Mouse (Mus musculus) embryonic facial prominence, embryonic 13.5 days (tissue): ENCODE measurements at regions not wholly inside any gene's neighbourhood (a gene's known extent, or its start where the extent isn't known, plus 50 kb on each side); places are given as distances from the start of the nearest gene placed in this dataset.

Experiments used
- ATAC-seq: fragments of 200-750 bp; cut with Nextera tagmentation; 2 replicates; pipeline ENCODE4 v1.8.0; 2017; ENCODE audit warnings: low read depth; ENCODE audit not compliant: insufficient number of reproducible peaks, insufficient read depth, low FRiP score, low TSS enrichment
- H3K27ac ChIP-seq: fragments of 300-500 bp; sonication (generic); 2 replicates; pipeline ENCODE4 v1.5.1; 2015; ENCODE audit warnings: moderate library complexity, mild to moderate bottlenecking, inconsistent platforms
- H3K27me3 ChIP-seq: fragments of 300-500 bp; sonication (generic); 2 replicates; pipeline ENCODE4 v1.6.1; 2015; ENCODE audit warnings: mild to moderate bottlenecking, inconsistent platforms
- H3K36me3 ChIP-seq: fragments of 300-500 bp; sonication (generic); 2 replicates; pipeline ENCODE4 v1.6.1; 2015; ENCODE audit warnings: mild to moderate bottlenecking, inconsistent platforms
- H3K4me1 ChIP-seq: fragments of 300-500 bp; sonication (generic); 2 replicates; pipeline ENCODE4 v1.6.1; 2015; ENCODE audit warnings: inconsistent platforms
- H3K4me2 ChIP-seq: fragments of 300-500 bp; sonication (generic); 2 replicates; pipeline ENCODE4 v1.6.1; 2015; ENCODE audit warnings: moderate library complexity, mild to moderate bottlenecking, inconsistent platforms
- H3K4me3 ChIP-seq: fragments of 300-500 bp; sonication (generic); 2 replicates; pipeline ENCODE4 v1.5.1; 2015; ENCODE audit warnings: mild to moderate bottlenecking, inconsistent platforms
- H3K9ac ChIP-seq: fragments of 300-500 bp; sonication (generic); 2 replicates; pipeline ENCODE4 v1.6.1; 2015; ENCODE audit warnings: mild to moderate bottlenecking, inconsistent platforms
- H3K9me3 ChIP-seq: fragments of 300-500 bp; sonication (generic); 2 replicates; pipeline ENCODE4 v1.6.1; 2016; ENCODE audit warnings: inconsistent platforms
- WGBS: fragments of 180-500 bp; shearing (Covaris S2); methylation state at CpG from one replicate; pipeline ENCODE4 v1.1.7; 2015; ENCODE audit warnings: mixed read lengths; 5-methylcytosine and 5-hydroxymethylcytosine counted together

DNA sequence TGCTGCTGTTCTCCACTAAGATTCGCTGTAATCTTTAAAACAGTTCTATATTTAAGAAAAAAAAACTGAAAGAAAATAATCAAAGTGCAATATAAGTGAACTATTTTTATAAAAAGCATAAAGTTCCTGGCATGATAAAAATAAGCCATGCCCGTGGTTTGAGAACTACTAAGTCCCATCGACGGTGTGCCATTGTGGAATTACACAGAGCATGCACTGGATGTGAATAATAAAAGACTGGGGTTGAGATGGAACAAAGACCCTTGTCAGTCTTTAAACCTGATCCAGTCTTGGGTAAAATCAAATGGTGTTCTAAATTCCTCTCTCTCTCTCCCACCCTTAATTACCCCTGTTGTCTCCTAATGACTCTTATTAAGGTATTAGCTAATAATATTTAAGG lies 137.7 kb upstream of the Gpc5 start:
- H3K36me3 ChIP-seq, result no peaks in the 10 kb centered on the region
- no peak overlapping the region for H3K27ac ChIP-seq
- H3K4me1 ChIP-seq, result peaks cover 13% of the 10 kb centered on the region; the same call in 1 of the 2 replicates
- no peak overlapping the region for H3K4me2 ChIP-seq
- WGBS, result 35% methylated on average over 4 of the region's 4 CpGs
- no peak overlapping the region for H3K9ac ChIP-seq
- ATAC-seq, result no peak
- no peaks in the 10 kb centered on the region for H3K9me3 ChIP-seq
- H3K27me3 ChIP-seq, result no peaks in the 10 kb centered on the region
- no peak overlapping the region for H3K4me3 ChIP-seq

DNA sequence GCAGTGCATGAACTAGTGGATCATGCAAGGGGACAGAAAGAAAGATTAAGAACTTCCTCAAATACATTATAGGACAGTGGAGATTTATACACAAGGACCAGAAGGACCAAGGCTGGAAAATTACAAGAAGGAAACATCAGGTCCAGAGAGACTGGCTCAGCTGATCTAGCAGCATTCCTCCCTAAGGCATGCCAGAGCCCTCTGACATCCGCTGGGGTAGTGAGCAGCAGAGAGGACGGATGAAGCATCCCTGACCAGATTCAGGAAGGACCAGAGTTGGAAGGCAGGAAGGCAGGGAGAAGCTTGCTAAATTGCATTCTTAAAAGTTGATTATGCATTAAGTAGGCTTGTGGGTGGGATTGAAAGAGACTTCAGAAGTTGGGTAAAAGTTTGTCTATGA lies 136.4 kb upstream of the Gpc5 start:
- H3K9ac ChIP-seq, result no peak overlapping the region
- no peak overlapping the region for H3K4me2 ChIP-seq
- peaks cover 13% of the 10 kb centered on the region; the same call in 1 of the 2 replicates for H3K4me1 ChIP-seq
- H3K4me3 ChIP-seq, result no peak overlapping the region
- no peaks in the 10 kb centered on the region for H3K27me3 ChIP-seq
- H3K27ac ChIP-seq, result no peak overlapping the region
- H3K36me3 ChIP-seq, result no peaks in the 10 kb centered on the region
- WGBS, result 17% methylated on average over 2 of the region's 2 CpGs
- no peaks in the 10 kb centered on the region for H3K9me3 ChIP-seq
- ATAC-seq, result no peak

DNA sequence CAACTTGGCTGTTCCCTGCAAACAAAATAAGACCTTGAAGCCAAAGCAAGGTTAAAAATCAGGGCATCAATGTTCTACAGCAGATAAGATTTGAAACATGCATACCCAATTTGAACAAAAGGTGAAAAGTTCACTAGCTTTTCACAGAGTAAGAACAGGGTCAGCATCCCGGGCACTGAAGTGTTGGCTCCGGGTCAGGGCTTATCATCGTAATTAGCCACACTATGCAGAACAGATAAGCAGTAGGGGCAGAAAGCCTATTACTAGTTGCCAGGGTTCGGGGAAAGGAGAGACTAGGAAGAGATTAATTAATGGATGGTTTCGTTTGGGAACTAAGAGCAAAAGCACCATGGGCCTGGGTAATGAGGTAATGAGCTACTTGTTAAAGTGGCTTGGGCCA lies 131.7 kb upstream of the Gpc5 start:
- Histone ChIP-seq H3K9ac (no peak overlapping the region), H3K27ac (no peak overlapping the region), H3K4me3 (no peak overlapping the region), H3K4me1 (no peaks in the 10 kb centered on the region), H3K9me3 (no peaks in the 10 kb centered on the region), H3K27me3 (no peaks in the 10 kb centered on the region), H3K36me3 (no peaks in the 10 kb centered on the region), H3K4me2 (no peak overlapping the region)
- ATAC-seq, result no peak
- 28% methylated on average over 5 of the region's 5 CpGs for WGBS

DNA sequence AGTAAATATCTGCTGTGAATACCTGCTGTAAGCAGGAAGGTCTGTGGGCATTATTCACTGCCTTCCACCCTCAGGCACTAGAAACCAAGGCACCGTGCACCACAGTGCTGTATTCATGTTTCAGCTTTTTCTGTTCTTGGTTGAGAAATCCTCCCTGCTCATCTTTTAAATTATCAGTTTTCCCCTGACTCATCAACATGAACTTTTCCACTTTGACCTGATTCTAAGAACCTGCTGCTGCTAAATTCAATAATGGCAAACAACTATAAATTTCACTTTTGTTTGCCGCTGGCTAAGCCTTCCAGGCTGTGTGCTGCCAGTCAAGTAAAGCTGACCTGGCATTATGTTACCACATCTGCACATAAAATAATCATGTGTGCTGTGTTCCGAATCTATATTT lies 126.1 kb upstream of the Gpc5 start:
- no peaks in the 10 kb centered on the region for H3K27me3 ChIP-seq
- no peak overlapping the region for H3K9ac ChIP-seq
- H3K9me3 ChIP-seq, result no peaks in the 10 kb centered on the region
- H3K4me1 ChIP-seq, result no peaks in the 10 kb centered on the region
- no peaks in the 10 kb centered on the region for H3K36me3 ChIP-seq
- H3K4me2 ChIP-seq, result no peak overlapping the region
- no peak for ATAC-seq
- no peak overlapping the region for H3K4me3 ChIP-seq
- no peak overlapping the region for H3K27ac ChIP-seq
- 37% methylated on average over 3 of the region's 3 CpGs for WGBS

DNA sequence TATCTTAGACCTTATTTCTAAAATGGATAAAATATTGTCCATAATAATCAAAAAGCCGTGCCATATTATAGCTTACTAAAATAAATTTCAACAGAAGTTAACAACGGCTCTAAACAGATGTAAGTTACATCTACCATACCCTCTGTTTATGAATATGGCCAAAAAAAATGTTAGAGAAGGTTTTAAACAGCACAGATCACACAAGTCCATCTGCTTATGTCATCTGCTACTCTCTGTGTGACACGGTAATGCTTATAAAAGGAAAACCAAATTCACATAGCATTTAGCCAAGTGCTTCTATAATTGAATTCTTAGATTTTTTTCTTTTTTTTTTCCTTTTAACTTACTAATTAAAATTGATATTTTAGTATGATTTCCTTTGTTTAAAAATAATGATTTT lies 123.0 kb upstream of the Gpc5 start:
- no peaks in the 10 kb centered on the region for H3K9me3 ChIP-seq
- no peak overlapping the region for H3K9ac ChIP-seq
- H3K4me1 ChIP-seq, result no peaks in the 10 kb centered on the region
- no peaks in the 10 kb centered on the region for H3K36me3 ChIP-seq
- no peak overlapping the region for H3K4me2 ChIP-seq
- H3K4me3 ChIP-seq, result no peak overlapping the region
- H3K27me3 ChIP-seq, result no peaks in the 10 kb centered on the region
- H3K27ac ChIP-seq, result no peak overlapping the region
- 88% methylated on average over 3 of the region's 3 CpGs for WGBS
- no peak for ATAC-seq

DNA sequence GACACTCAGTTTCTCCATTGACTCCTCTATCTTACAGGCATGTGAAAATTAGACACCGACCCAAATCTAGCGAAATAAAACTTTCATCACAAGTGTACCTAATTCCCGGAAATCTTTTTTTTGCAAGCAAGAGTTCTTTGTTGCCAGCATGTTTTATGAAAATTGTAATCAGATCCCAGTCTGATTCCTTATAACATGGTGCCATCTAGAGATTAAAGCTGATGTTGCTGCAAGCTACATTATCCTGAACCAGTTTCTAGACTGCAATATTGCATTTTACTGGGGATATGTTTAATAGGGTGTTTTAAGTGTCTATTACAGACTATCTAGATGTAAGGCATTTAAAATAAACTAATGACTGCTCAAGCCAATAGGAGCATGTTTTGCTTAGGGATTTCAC lies 110.9 kb upstream of the Gpc5 start:
- Histone ChIP-seq H3K4me2 (no peak overlapping the region), H3K9me3 (no peaks in the 10 kb centered on the region), H3K9ac (no peak overlapping the region), H3K36me3 (no peaks in the 10 kb centered on the region), H3K27me3 (no peaks in the 10 kb centered on the region), H3K27ac (no peak overlapping the region), H3K4me1 (no peaks in the 10 kb centered on the region), H3K4me3 (no peak overlapping the region)
- ATAC-seq, result no peak
- 52% methylated on average over 3 of the region's 3 CpGs for WGBS

DNA sequence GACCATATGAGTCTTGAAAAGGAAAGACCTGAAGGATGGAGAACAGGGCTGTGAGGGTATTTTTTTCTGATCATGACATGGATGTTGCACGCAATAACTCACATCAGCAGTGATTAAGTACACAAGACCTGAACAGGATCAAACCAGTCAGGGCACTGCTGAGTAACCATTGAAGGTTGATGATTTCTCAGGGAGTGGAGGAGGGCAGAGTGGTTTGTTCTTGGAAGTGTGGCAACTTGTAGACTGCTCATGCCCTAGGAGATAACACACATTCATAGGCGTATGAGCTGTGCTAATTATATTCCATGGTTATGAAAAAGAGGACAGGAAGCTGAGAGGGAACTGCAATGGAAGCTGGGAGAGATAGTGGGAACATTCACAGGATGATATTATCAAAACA lies 88.8 kb upstream of the Gpc5 start:
- 86% methylated on average over 2 of the region's 2 CpGs for WGBS
- Histone ChIP-seq H3K9ac (no peak overlapping the region), H3K4me2 (no peak overlapping the region), H3K27ac (no peak overlapping the region), H3K4me1 (no peaks in the 10 kb centered on the region), H3K9me3 (no peaks in the 10 kb centered on the region), H3K4me3 (no peak overlapping the region), H3K36me3 (no peaks in the 10 kb centered on the region), H3K27me3 (no peaks in the 10 kb centered on the region)
- no peak for ATAC-seq

DNA sequence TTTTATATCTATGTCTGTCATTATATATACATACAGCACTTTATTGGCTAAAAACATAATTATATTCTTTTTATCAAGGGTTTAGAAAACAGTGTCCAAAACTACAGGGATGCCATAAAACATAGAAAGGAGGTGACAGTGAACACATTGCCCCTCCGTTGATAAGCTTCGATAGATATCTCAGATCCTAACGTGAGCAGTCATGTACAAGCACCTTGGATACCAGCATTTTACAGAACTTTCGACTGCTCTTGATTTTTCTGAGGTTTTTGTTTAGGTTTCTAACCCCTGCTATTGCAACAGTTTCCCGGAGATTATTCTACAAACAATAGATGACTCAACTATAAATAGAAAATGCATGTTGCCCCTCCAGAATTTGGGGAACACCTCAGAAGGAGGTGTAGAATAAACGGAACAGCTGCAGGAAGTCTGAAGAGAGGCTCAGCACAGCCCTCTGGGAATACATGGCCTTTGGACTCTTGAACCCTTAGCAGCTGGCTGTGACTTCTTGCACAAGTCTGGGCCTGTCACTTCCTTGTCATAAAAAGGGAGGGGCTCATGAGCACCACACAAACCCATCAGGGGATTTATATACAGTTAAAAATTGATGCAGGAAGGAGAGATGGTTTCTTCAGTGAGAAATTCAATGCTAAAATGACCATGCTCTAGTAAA lies 87.1 kb upstream of the Gpc5 start:
- WGBS, result 66% methylated on average over 6 of the region's 6 CpGs
- Histone ChIP-seq H3K4me1 (no peaks in the 10 kb centered on the region), H3K9me3 (no peaks in the 10 kb centered on the region), H3K27me3 (no peaks in the 10 kb centered on the region), H3K36me3 (no peaks in the 10 kb centered on the region), H3K4me2 (no peak overlapping the region), H3K4me3 (no peak overlapping the region), H3K27ac (no peak overlapping the region), H3K9ac (no peak overlapping the region)
- ATAC-seq, result no peak

DNA sequence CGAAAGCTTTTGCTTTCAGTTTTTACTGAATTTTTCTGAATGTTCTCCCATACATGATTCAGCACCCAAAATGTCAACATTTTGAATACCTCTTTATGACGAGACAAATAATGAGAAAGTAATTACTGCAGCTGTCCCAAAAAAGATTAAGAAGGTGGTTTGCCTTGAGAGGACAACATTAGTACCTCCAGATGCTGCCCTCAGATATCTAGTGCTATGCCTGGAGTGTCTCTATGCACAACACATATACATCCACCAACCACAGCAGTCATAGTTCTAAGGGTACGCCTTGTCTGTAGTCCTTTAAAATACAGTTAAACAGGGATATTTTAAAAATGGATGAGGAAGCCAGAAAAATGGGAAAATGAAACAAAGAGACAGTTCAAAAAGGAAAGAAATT lies 81.1 kb upstream of the Gpc5 start:
- no peaks in the 10 kb centered on the region for H3K9me3 ChIP-seq
- H3K4me2 ChIP-seq, result no peak overlapping the region
- H3K36me3 ChIP-seq, result no peaks in the 10 kb centered on the region
- no peak overlapping the region for H3K4me3 ChIP-seq
- no peaks in the 10 kb centered on the region for H3K27me3 ChIP-seq
- WGBS, result 79% methylated on average over 3 of the region's 3 CpGs
- H3K27ac ChIP-seq, result no peak overlapping the region
- H3K4me1 ChIP-seq, result no peaks in the 10 kb centered on the region
- no peak for ATAC-seq
- no peak overlapping the region for H3K9ac ChIP-seq

DNA sequence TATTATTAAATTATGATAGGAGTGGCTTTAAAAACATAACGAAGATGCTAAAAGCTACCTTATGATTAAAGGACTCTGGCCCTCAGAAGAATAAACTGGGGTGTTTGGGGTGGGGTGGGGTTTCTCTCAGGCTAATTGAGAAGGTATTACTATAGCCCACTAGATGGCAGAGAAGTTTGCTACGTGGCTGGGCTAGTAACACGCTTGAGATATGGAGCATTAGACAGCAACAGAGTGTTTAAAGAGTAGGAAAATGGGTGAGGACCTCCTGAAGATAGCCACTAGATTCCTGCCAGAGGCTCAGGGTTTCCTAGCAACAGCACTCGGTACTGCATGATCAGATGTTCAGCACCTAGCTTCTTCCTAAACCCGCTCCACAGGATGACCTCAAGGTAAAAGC lies 76.7 kb upstream of the Gpc5 start:
- H3K4me1 ChIP-seq, result no peaks in the 10 kb centered on the region
- no peaks in the 10 kb centered on the region for H3K36me3 ChIP-seq
- ATAC-seq, result no peak
- no peaks in the 10 kb centered on the region for H3K9me3 ChIP-seq
- H3K27me3 ChIP-seq, result no peaks in the 10 kb centered on the region
- no peak overlapping the region for H3K4me2 ChIP-seq
- H3K4me3 ChIP-seq, result no peak overlapping the region
- H3K9ac ChIP-seq, result no peak overlapping the region
- H3K27ac ChIP-seq, result no peak overlapping the region
- WGBS, result 42% methylated on average over 5 of the region's 5 CpGs

DNA sequence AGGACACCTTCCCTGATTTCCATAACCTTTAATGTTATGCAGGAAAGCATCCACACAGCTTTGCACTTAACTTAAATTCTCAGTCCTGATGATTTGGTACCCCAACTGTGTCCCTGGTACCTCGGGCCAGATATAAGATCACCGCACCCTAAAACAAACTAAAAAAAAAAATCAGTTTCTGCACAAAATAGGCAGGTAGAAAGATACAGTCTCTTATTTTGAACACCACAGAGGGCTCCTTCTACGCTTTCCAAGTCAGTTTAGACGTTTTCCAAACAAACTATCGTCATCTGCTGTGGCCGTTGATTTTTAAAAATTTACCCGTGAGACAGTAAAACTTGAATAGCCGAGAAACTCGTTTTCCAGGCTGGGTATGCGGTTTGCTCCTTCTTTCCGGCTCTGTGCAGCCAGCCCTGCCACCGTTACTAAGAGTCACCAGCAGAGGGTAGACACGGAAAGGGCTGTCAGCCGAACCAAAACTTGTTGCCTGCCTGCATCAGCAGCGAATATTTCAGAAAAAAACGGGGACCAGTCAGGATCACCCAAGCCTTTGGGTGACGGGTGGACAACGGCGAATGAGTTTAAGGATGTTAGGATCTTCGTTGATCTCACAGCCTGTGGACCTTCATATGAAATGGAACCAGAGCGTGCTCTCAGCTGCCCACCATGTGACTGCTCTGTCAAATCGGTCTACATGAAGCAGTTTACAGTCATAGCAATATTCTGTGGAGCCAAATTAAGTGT lies 74.4 kb upstream of the Gpc5 start:
- no peak overlapping the region for H3K27ac ChIP-seq
- peak overlapping the region; percentile 57 for H3K4me2 ChIP-seq
- ATAC-seq, result no peak
- no peaks in the 10 kb centered on the region for H3K9me3 ChIP-seq
- no peaks in the 10 kb centered on the region for H3K4me1 ChIP-seq
- no peaks in the 10 kb centered on the region for H3K36me3 ChIP-seq
- WGBS, result 17% methylated on average over 22 of the region's 22 CpGs
- H3K9ac ChIP-seq, result no peak overlapping the region; the same call in 1 of the 2 replicates
- H3K4me3 ChIP-seq, result peak overlapping the region; percentile 37
- no peaks in the 10 kb centered on the region for H3K27me3 ChIP-seq

DNA sequence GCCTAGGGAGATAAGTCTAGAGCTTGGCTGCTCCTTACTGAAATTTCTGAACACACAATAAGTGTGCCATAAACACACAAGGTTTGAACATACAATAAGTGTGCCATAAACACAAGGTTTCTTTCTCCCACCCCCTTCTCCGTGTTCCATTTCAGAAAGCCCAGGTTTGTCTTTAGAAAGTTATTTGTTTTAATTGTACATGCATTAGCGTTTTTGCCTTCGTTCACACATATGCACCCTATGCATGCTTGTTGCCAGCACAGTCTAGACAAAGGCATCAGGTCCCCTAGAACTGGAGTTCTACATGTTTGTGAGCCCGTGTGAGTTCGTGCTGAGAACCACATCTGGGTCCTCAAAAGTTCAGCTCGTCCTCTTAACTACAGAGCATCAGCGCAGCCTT lies 64.0 kb upstream of the Gpc5 start:
- Histone ChIP-seq H3K4me1 (no peaks in the 10 kb centered on the region), H3K36me3 (no peaks in the 10 kb centered on the region), H3K4me3 (no peak overlapping the region), H3K4me2 (no peak overlapping the region), H3K9me3 (no peaks in the 10 kb centered on the region), H3K27ac (no peak overlapping the region), H3K27me3 (no peaks in the 10 kb centered on the region), H3K9ac (no peak overlapping the region)
- ATAC-seq, result no peak
- WGBS, result 84% methylated on average over 7 of the region's 7 CpGs
